Mouse (Mus musculus) layer of hippocampus, adult 18-20 months (tissue): ENCODE results near the gene Chchd6. TPM values are rescaled to one million over a fixed set of nuclear protein-coding genes. Genes with fewer than 3 reads are reported as not detected.

Experiments used
- DNase-seq, 2 experiments: peaks; one replicate each; pipeline ENCODE4 v3.0.0; 2022; ENCODE audit warnings: low spot score in 2 of 2
- long read RNA-seq: library from polyadenylated mRNA; stranded (forward); transcript quantifications from one replicate; pipeline ENCODE4 v2.0.0, GENCODE M21; 2021
- total RNA-seq, 2 experiments: library from RNA; stranded (reverse); gene quantifications; 2 replicates each; pipeline ENCODE4 v1.2.3; 2021

Chchd6 gene
- total RNA-seq: 10 to 100 TPM; 69.6 to 76.4 TPM
- long read RNA-seq, transcript Chchd6-201 (8 exons, 1,121 nt): major isoform, 43 of 60 reads
- long read RNA-seq, transcript Chchd6-202 (7 exons, 1,042 nt): minor isoform, 13 of 60 reads
- long read RNA-seq, partial matches to known transcripts: 2 of 60 reads
- long read RNA-seq, other reads (novel, unspliced or antisense): 2 of 60 reads

GRCm38 (mm10) chr6:89595018-89595776 lies at the start of gene Chchd6:
Gene Chchd6 (minus strand): TSS chr6:89595652.
- peak; percentile 95 to 97 for DNase-seq

- DNase-seq: peak; percentile 64 to 79
Observed at GRCm38 (mm10) chr6:89644271-89645075, 49.0 kb upstream of the Chchd6 start.

GRCm38 (mm10) chr6:89643798-89644270 lies 48.4 kb upstream of the Chchd6 start, which contains the start of gene Txnrd3:
Gene Txnrd3 (plus strand): TSS chr6:89643988.
- DNase-seq: peak; percentile 79 to 87

GRCm38 (mm10) chr6:89639025-89639424 lies 43.6 kb upstream of the Chchd6 start:
- peak in 1 of 2 experiments; percentile 74 for DNase-seq

GRCm38 (mm10) chr6:89637977-89638376 lies 42.5 kb upstream of the Chchd6 start:
- no peak for DNase-seq

- no peak for DNase-seq
Observed at GRCm38 (mm10) chr6:89634400-89634799, 38.9 kb upstream of the Chchd6 start.

- DNase-seq: no peak
Observed at GRCm38 (mm10) chr6:89633115-89633514, 37.7 kb upstream of the Chchd6 start.

- DNase-seq: peak; percentile 71 to 94
Observed at GRCm38 (mm10) chr6:89631809-89632562, 36.5 kb upstream of the Chchd6 start.

- no peak for DNase-seq
Observed at GRCm38 (mm10) chr6:89628045-89628785, 32.8 kb upstream of the Chchd6 start.

- no peak for DNase-seq
Observed at GRCm38 (mm10) chr6:89622647-89623046, 27.2 kb upstream of the Chchd6 start.

GRCm38 (mm10) chr6:89615373-89615755 lies 19.9 kb upstream of the Chchd6 start:
- no peak for DNase-seq

GRCm38 (mm10) chr6:89614596-89615372 lies 19.3 kb upstream of the Chchd6 start:
- no peak for DNase-seq

GRCm38 (mm10) chr6:89614107-89614471 lies 18.6 kb upstream of the Chchd6 start:
- no peak for DNase-seq

GRCm38 (mm10) chr6:89613336-89614106 lies 18.1 kb upstream of the Chchd6 start:
- peak; percentile 63 to 83 for DNase-seq

- no peak for DNase-seq
Observed at GRCm38 (mm10) chr6:89607999-89608398, 12.5 kb upstream of the Chchd6 start.

GRCm38 (mm10) chr6:89606096-89606495 lies 10.6 kb upstream of the Chchd6 start:
- no peak for DNase-seq

- no peak for DNase-seq
Observed at GRCm38 (mm10) chr6:89596510-89596909, 1.1 kb upstream of the Chchd6 start.

- no peak for DNase-seq
Observed at GRCm38 (mm10) chr6:89595777-89596146, 310 bp upstream of the Chchd6 start.

- no peak for DNase-seq
Observed at GRCm38 (mm10) chr6:89592016-89592415, 3.4 kb downstream of the Chchd6 start.
